Mouse (Mus musculus) heart, embryonic 11.5 days (tissue): ENCODE measurements at regions not wholly inside any gene's neighbourhood (a gene's known extent, or its start where the extent isn't known, plus 50 kb on each side); places are given as distances from the start of the nearest gene placed in this dataset.

Experiments
- ATAC-seq: fragments of 200-750 bp; cut with Nextera tagmentation; replicated peaks from 2 replicates; pipeline ENCODE4 v1.8.0; 2017; ENCODE audit warnings: moderate library complexity; ENCODE audit not compliant: insufficient number of reproducible peaks, low FRiP score, low TSS enrichment
- H3K27ac ChIP-seq: fragments of 300-500 bp; sonication (generic); 2 replicates; pipeline ENCODE4 v1.5.1; 2014; ENCODE audit warnings: mild to moderate bottlenecking, low read depth, low read length
- H3K27me3 ChIP-seq: fragments of 300-500 bp; sonication (generic); 2 replicates; pipeline ENCODE4 v1.6.1; 2014; ENCODE audit warnings: mild to moderate bottlenecking, low read length, mixed read lengths; ENCODE audit not compliant: control insufficient read depth, insufficient read depth
- H3K36me3 ChIP-seq: fragments of 300-500 bp; sonication (generic); 2 replicates; pipeline ENCODE4 v1.6.1; 2014; ENCODE audit warnings: mild to moderate bottlenecking, low read length, moderate library complexity, mixed read lengths; ENCODE audit not compliant: control insufficient read depth, insufficient read depth
- H3K4me1 ChIP-seq: fragments of 300-500 bp; sonication (generic); 2 replicates; pipeline ENCODE4 v1.6.1; 2014; ENCODE audit warnings: low read length; ENCODE audit not compliant: control insufficient read depth, insufficient read depth
- H3K4me2 ChIP-seq: fragments of 300-500 bp; sonication (generic); 2 replicates; pipeline ENCODE4 v1.6.1; 2014; ENCODE audit warnings: mild to moderate bottlenecking, moderate library complexity
- H3K4me3 ChIP-seq: fragments of 300-500 bp; sonication (generic); 2 replicates; pipeline ENCODE4 v1.5.1; 2014; ENCODE audit warnings: low read depth, low read length
- H3K9ac ChIP-seq: fragments of 300-500 bp; sonication (generic); 2 replicates; pipeline ENCODE4 v1.6.1; 2014; ENCODE audit warnings: mild to moderate bottlenecking, low read depth, low read length, moderate library complexity
- H3K9me3 ChIP-seq: fragments of 300-500 bp; sonication (generic); replicated peaks from 2 replicates; pipeline ENCODE4 v1.6.1; 2016; ENCODE audit warnings: low read length; ENCODE audit not compliant: control insufficient read depth
- WGBS: fragments of 180-500 bp; shearing (Covaris S2); extraction: QIAGEN DNeasy Blood & Tissue Kit; methylation state at CpG from one replicate; pipeline ENCODE4 v1.1.7; 2014; ENCODE audit not compliant: insufficient replicate concordance; 5-methylcytosine and 5-hydroxymethylcytosine counted together

DNA sequence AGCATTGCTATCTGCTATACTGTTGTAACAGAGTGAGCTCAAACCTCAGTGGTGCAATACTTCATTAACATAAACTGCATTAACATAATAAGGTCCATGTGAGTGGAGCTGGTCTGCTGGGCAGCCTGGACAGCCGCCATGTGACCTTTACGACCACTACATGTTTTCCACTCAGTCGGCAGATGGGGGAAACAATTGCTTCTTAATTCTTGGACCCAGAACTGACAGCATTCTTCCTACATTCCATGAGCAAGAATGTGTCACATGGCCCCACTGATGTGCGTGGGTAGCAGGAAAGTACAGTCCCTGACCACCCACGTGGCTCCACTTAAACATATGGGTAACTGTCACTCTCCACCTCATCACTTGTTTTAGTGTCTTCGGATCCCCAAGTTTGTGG, 198.3 kb downstream of the Nrp2 start:
- H3K27me3 ChIP-seq = no peaks in the 10 kb centered on the region
- no peaks in the 10 kb centered on the region for H3K4me1 ChIP-seq
- 59% methylated on average over 6 of the region's 6 CpGs for WGBS
- ATAC-seq = no peak
- H3K4me3 ChIP-seq = no peak overlapping the region
- no peak overlapping the region for H3K9ac ChIP-seq
- H3K27ac ChIP-seq = no peak overlapping the region
- no peak overlapping the region for H3K4me2 ChIP-seq
- H3K9me3 ChIP-seq = no peaks in the 10 kb centered on the region
- no peaks in the 10 kb centered on the region for H3K36me3 ChIP-seq

DNA sequence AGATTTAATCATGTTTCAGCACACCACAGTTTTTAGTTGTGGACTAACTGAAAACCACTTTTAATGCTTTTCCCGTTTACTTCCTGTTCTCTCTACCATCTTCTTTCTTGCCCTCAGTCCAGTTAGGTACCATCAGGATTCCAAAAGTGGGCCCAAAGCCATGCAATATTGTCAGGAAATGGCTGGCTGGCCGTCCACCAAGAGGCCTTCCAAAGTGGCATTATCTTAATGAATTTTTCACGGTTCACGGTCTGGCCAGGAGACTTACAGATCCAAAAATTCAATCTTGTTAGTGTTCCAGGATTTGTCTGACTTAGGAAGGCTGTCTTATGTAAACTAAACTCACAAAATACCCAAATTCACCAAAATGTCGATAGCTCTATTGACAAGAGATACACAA, 198.8 kb downstream of the Nrp2 start:
- WGBS = 81% methylated on average over 5 of the region's 5 CpGs

DNA sequence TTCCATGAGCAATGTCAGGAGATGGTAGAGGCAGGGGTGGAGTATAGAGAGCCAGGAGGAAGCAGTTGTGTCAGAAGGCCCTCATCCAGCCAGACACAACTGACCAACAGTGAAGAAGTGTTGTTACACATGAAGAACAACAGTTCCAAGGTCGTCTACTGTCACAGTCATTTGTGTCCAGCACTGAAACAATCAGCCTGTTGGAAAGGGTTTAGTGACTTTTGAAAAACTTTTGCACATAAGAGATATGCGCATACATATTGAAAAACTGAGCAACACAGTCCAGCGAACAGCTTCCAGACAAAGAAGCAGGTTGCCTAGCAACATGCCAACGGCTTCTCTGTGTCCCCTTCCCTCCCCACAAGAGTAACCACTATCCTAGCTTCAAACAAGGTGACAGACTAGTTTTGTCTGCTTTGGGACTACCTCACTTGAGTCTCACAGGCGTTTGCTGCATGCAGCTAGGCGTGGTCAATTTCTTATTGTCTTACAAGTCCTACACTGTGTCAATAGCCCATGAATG, 199.9 kb downstream of the Nrp2 start:
- no peak overlapping the region for H3K4me3 ChIP-seq
- no peak overlapping the region for H3K9ac ChIP-seq
- H3K4me1 ChIP-seq = no peaks in the 10 kb centered on the region
- no peaks in the 10 kb centered on the region for H3K27me3 ChIP-seq
- no peak overlapping the region for H3K27ac ChIP-seq
- no peaks in the 10 kb centered on the region for H3K9me3 ChIP-seq
- no peak for ATAC-seq
- no peaks in the 10 kb centered on the region for H3K36me3 ChIP-seq
- WGBS = 76% methylated on average over 6 of the region's 6 CpGs
- H3K4me2 ChIP-seq = no peak overlapping the region

More for the DNA sequence above, 198.8 kb downstream of the Nrp2 start:
- H3K9me3 ChIP-seq = no peaks in the 10 kb centered on the region
- H3K27me3 ChIP-seq = no peaks in the 10 kb centered on the region
- H3K4me3 ChIP-seq = no peak overlapping the region
- H3K4me1 ChIP-seq = no peaks in the 10 kb centered on the region
- ATAC-seq = no peak
- H3K36me3 ChIP-seq = no peaks in the 10 kb centered on the region
- H3K4me2 ChIP-seq = no peak overlapping the region
- H3K27ac ChIP-seq = no peak overlapping the region
- no peak overlapping the region for H3K9ac ChIP-seq

DNA sequence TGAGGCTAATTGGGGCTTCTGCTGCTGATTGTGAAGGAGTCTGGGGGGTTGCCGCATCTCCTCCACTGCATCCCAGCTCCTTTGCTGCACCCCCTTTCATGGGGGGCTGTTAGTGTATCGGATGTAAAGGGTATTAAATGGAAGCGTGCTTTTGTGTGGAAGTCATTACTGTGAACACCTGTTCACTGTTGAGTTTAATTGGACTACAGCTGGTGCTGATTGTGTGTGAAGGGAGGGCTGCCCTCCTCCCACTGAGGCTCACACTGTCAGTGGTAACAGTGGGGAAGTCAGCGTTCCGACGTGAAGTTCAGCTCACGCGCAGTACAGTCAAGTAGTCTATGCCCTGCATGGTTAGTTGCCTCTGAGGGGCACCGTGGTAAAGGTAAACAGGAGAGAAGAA, 202.7 kb downstream of the Nrp2 start:
- ATAC-seq = no peak
- Histone ChIP-seq H3K4me3 (no peak overlapping the region), H3K4me1 (no peaks in the 10 kb centered on the region), H3K27me3 (no peaks in the 10 kb centered on the region), H3K27ac (no peak overlapping the region), H3K9me3 (no peaks in the 10 kb centered on the region), H3K4me2 (no peak overlapping the region), H3K9ac (no peak overlapping the region), H3K36me3 (no peaks in the 10 kb centered on the region)
- WGBS = 83% methylated on average over 9 of the region's 9 CpGs

DNA sequence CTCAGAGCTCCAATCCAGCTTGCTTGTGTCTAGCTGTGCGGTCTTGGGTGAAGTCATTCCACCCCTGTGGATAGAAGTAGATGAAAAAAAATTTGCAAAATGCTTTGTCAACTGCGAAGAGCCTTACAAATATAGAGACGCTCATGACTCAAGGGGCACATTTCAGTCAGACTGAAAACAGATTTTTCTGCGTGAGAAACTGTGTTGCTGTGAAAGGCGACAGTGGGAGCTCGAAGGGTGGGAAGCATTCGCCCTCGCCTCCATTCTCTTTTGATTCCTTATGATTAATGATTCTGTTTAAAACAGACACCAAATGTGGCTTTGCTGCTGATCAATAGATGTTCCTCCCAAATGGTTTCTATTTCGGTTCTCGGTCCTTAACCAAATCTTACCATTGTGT, 204.2 kb downstream of the Nrp2 start:
- H3K9me3 ChIP-seq = no peaks in the 10 kb centered on the region
- no peak overlapping the region for H3K4me3 ChIP-seq
- no peak overlapping the region for H3K4me2 ChIP-seq
- no peaks in the 10 kb centered on the region for H3K36me3 ChIP-seq
- H3K27me3 ChIP-seq = no peaks in the 10 kb centered on the region
- ATAC-seq = no peak
- WGBS = 86% methylated on average over 10 of the region's 10 CpGs
- H3K27ac ChIP-seq = no peak overlapping the region
- H3K9ac ChIP-seq = no peak overlapping the region
- H3K4me1 ChIP-seq = no peaks in the 10 kb centered on the region
